Mouse (Mus musculus) hindbrain, embryonic 15.5 days (tissue): ENCODE data around the gene Rhbdd3. TPM values are rescaled to one million over a fixed set of nuclear protein-coding genes. Genes with fewer than 3 reads are reported as not detected.

Experiments
- ATAC-seq: fragments of 200-750 bp; cut with Nextera tagmentation; 2 replicates; pipeline ENCODE4 v1.8.0; 2017; ENCODE audit warnings: low read depth, moderate number of reproducible peaks, moderate TSS enrichment; ENCODE audit not compliant: low FRiP score
- H3K27ac ChIP-seq: fragments of 300-500 bp; sonication (generic); replicated peaks from 2 replicates; pipeline ENCODE4 v1.5.1; 2015; ENCODE audit warnings: mild to moderate bottlenecking, inconsistent platforms
- H3K27me3 ChIP-seq: fragments of 300-500 bp; sonication (generic); 2 replicates; pipeline ENCODE4 v1.6.1; 2015; ENCODE audit warnings: control low read depth, inconsistent platforms
- H3K36me3 ChIP-seq: fragments of 300-500 bp; sonication (generic); 2 replicates; pipeline ENCODE4 v1.6.1; 2015; ENCODE audit warnings: control low read depth, inconsistent platforms
- H3K4me1 ChIP-seq: fragments of 300-500 bp; sonication (generic); replicated peaks from 2 replicates; pipeline ENCODE4 v1.6.1; 2015; ENCODE audit warnings: control low read depth, inconsistent platforms
- H3K4me2 ChIP-seq: fragments of 300-500 bp; sonication (generic); 2 replicates; pipeline ENCODE4 v1.6.1; 2015; ENCODE audit warnings: moderate library complexity, mild to moderate bottlenecking, inconsistent platforms
- H3K4me3 ChIP-seq: fragments of 300-500 bp; sonication (generic); 2 replicates; pipeline ENCODE4 v1.5.1; 2015; ENCODE audit warnings: mild to moderate bottlenecking, inconsistent platforms
- H3K9ac ChIP-seq: fragments of 300-500 bp; sonication (generic); 2 replicates; pipeline ENCODE4 v1.6.1; 2015; ENCODE audit warnings: inconsistent platforms
- H3K9me3 ChIP-seq: fragments of 300-500 bp; sonication (generic); 2 replicates; pipeline ENCODE4 v1.6.1; 2016; ENCODE audit warnings: control low read depth, inconsistent platforms
- WGBS: fragments of 180-500 bp; shearing (Covaris S2); methylation state at CpG from one replicate; pipeline ENCODE4 v1.1.7; 2015; 5-methylcytosine and 5-hydroxymethylcytosine counted together
- polyA plus RNA-seq: library from polyadenylated mRNA; unstranded; fragments of >200 nt; fragmentation: Nextera tagmentation; extraction: Ambion mirVana; gene quantifications from 2 replicates; pipeline ENCODE4 v1.2.1, GENCODE M21; 2015

The Rhbdd3 gene
- polyA plus RNA-seq, 1 experiment from 2014 or later = 44.3 TPM

DNA sequence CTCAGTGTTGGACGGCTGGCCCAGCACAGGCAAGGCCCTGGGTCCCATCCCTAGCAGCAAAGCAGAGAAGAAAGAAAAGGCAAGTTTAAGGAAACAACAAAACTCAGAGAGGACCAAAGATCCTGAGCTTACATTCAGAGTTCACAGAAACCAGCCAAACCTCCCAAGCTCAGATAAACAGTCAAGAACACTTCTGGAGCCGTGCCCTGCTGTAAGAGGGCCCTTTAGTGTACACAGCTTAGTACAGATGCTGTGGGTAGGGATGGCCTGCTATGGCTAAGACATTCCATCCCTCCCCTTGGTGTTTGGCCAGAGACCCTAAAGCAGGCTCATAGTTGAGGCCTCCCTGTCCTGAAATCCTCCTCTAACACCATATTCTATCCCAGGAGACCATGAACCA is 39.9 kb downstream of the Rhbdd3 start:
- WGBS = 87% methylated on average over 2 of the region's 2 CpGs
- Histone ChIP-seq H3K4me3 (no peak overlapping the region), H3K4me2 (no peak overlapping the region), H3K27me3 (no peaks in the 10 kb centered on the region), H3K9ac (no peak overlapping the region), H3K36me3 (no peaks in the 10 kb centered on the region), H3K27ac (no peak overlapping the region), H3K4me1 (peaks cover 8% of the 10 kb centered on the region; the same call in 1 of the 2 replicates), H3K9me3 (no peaks in the 10 kb centered on the region)
- no peak for ATAC-seq

- Histone ChIP-seq H3K4me3 (no peak overlapping the region), H3K9ac (no peak overlapping the region), H3K27ac (no peak overlapping the region), H3K4me2 (no peak overlapping the region), H3K27me3 (no peaks in the 10 kb centered on the region), H3K36me3 (no peaks in the 10 kb centered on the region), H3K4me1 (peaks cover 8% of the 10 kb centered on the region; the same call in 1 of the 2 replicates), H3K9me3 (no peaks in the 10 kb centered on the region)
- WGBS = 88% methylated on average over 9 of the region's 9 CpGs
- no peak for ATAC-seq
Observed at GRCm38 (mm10) chr11:5139372-5139771, 40.6 kb downstream of the Rhbdd3 start.

- no peaks in the 10 kb centered on the region for H3K36me3 ChIP-seq
- no peaks in the 10 kb centered on the region for H3K9me3 ChIP-seq
- H3K4me1 ChIP-seq = peaks cover 8% of the 10 kb centered on the region; the same call in 1 of the 2 replicates
- ATAC-seq = no peak
- no peaks in the 10 kb centered on the region for H3K27me3 ChIP-seq
- H3K27ac ChIP-seq = no peak overlapping the region
- no peak overlapping the region for H3K4me2 ChIP-seq
- H3K9ac ChIP-seq = 0 out of 2 replicates have a peak overlapping the region, but pooled peaks have one; percentile 9
- WGBS = 44% methylated on average over 8 of the region's 8 CpGs
- no peak overlapping the region for H3K4me3 ChIP-seq
Observed at GRCm38 (mm10) chr11:5140619-5141018, 41.9 kb downstream of the Rhbdd3 start.

DNA sequence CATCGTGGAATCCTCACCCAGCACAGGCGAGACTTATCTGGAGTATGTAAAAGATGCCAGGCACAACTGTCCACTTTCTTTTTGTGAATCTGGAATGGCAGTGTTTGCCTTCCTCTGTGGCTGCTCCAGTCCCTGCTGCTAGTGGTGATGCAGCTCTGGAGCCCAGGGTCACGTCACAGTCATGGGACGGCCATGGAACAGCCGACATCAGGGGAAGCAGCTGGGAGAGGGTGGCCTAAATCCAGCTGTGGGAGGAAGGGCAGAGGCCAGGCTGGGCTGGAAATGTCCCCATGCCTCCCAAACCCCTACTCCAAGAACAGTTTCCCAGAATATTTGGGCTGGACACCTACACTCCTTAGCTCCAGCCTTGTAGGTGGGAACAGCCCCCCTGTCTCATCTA is 42.5 kb downstream of the Rhbdd3 start:
- Histone ChIP-seq H3K27ac (no peak overlapping the region), H3K4me3 (no peak overlapping the region), H3K9me3 (no peaks in the 10 kb centered on the region), H3K4me2 (no peak overlapping the region), H3K4me1 (peaks cover 8% of the 10 kb centered on the region; the same call in 1 of the 2 replicates), H3K36me3 (no peaks in the 10 kb centered on the region), H3K27me3 (no peaks in the 10 kb centered on the region), H3K9ac (no peak overlapping the region)
- ATAC-seq = no peak
- 93% methylated on average over 5 of the region's 5 CpGs for WGBS

DNA sequence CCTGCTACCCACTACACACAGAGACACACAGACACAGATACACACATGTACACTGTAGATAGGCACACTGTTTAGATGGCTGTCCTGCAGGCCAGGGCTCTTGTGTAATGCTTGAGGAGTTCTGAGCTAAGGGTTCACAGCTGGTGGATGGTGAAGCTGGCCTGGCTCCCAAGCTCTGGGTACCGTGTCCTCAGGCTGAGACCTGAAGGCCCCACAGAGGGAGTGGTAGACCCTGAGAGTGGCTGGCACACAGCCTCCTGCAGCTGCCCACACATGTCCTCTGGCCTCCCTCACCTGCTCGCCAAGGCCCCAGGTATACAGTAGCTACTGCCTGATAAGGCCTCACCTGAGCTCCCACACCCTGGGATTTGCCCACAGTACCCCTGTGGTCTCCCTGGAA is 43.2 kb downstream of the Rhbdd3 start:
- H3K36me3 ChIP-seq = no peaks in the 10 kb centered on the region
- peaks cover 8% of the 10 kb centered on the region; the same call in 1 of the 2 replicates for H3K4me1 ChIP-seq
- H3K9me3 ChIP-seq = no peaks in the 10 kb centered on the region
- H3K27me3 ChIP-seq = no peaks in the 10 kb centered on the region
- no peak overlapping the region for H3K4me3 ChIP-seq
- H3K27ac ChIP-seq = no peak overlapping the region
- WGBS = 80% methylated on average over 2 of the region's 2 CpGs
- H3K9ac ChIP-seq = no peak overlapping the region
- no peak for ATAC-seq
- H3K4me2 ChIP-seq = no peak overlapping the region

DNA sequence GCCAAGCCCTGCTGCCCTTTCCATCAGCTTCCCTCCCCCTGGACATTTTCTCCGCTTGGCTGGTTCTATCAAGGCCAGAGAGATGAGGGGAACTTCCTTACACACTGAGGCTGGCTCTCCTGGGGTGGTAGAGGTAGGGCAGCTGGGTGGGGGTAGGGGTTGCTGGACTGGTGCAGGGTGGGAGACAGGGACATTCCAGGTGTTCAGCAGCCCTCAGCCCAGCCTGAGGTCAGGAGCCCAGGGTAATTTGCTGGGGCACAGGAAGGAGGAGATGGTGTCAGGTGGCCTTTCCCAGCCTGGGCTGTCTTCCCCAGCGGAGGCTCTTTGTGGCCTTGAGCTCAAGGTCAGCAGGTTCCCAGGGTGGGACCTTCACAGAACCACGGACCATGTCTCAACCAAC is 46.9 kb downstream of the Rhbdd3 start:
- no peaks in the 10 kb centered on the region for H3K36me3 ChIP-seq

GRCm38 (mm10) chr11:5149249-5149648 is 50.5 kb downstream of the Rhbdd3 start:
- Histone ChIP-seq H3K4me1 (peaks cover 29% of the 10 kb centered on the region), H3K9me3 (no peaks in the 10 kb centered on the region), H3K9ac (no peak overlapping the region), H3K36me3 (no peaks in the 10 kb centered on the region), H3K27ac (no peak overlapping the region), H3K4me2 (0 out of 2 replicates have a peak overlapping the region, but pooled peaks have one; percentile 1), H3K4me3 (no peak overlapping the region), H3K27me3 (no peaks in the 10 kb centered on the region; the same call in 1 of the 2 replicates)
- no peak for ATAC-seq
- WGBS = 11% methylated on average over 7 of the region's 7 CpGs

More for the DNA sequence above, 46.9 kb downstream of the Rhbdd3 start:
- H3K27ac ChIP-seq = no peak overlapping the region
- no peak for ATAC-seq
- H3K27me3 ChIP-seq = no peaks in the 10 kb centered on the region; the same call in 1 of the 2 replicates
- no peak overlapping the region for H3K4me3 ChIP-seq
- H3K9me3 ChIP-seq = no peaks in the 10 kb centered on the region
- H3K9ac ChIP-seq = no peak overlapping the region
- no peak overlapping the region for H3K4me2 ChIP-seq
- WGBS = 83% methylated on average over 3 of the region's 3 CpGs
- H3K4me1 ChIP-seq = peaks cover 14% of the 10 kb centered on the region

- peaks cover 33% of the 10 kb centered on the region for H3K4me1 ChIP-seq
- ATAC-seq = no peak
Observed at GRCm38 (mm10) chr11:5149955-5150354, 51.2 kb downstream of the Rhbdd3 start.

GRCm38 (mm10) chr11:5150416-5151246 is 51.9 kb downstream of the Rhbdd3 start:
- WGBS = 56% methylated on average over 9 of the region's 9 CpGs
- H3K27ac ChIP-seq = no peak overlapping the region
- H3K27me3 ChIP-seq = no peaks in the 10 kb centered on the region; the same call in 1 of the 2 replicates
- H3K4me3 ChIP-seq = no peak overlapping the region
- H3K36me3 ChIP-seq = no peaks in the 10 kb centered on the region
- H3K4me1 ChIP-seq = peaks cover 39% of the 10 kb centered on the region
- no peak overlapping the region for H3K9ac ChIP-seq
- peak overlapping the region; percentile 84; the same call in 1 of the 2 replicates for H3K4me2 ChIP-seq
- ATAC-seq = no peak
- H3K9me3 ChIP-seq = no peaks in the 10 kb centered on the region

More at GRCm38 (mm10) chr11:5149955-5150354, 51.2 kb downstream of the Rhbdd3 start:
- Histone ChIP-seq H3K27ac (no peak overlapping the region), H3K4me3 (no peak overlapping the region), H3K36me3 (no peaks in the 10 kb centered on the region), H3K4me2 (0 out of 2 replicates have a peak overlapping the region, but pooled peaks have one; percentile 1), H3K9me3 (no peaks in the 10 kb centered on the region), H3K9ac (no peak overlapping the region), H3K27me3 (no peaks in the 10 kb centered on the region; the same call in 1 of the 2 replicates)
- WGBS = 55% methylated on average over 9 of the region's 9 CpGs

GRCm38 (mm10) chr11:5151247-5151630 is 52.5 kb downstream of the Rhbdd3 start:
- peaks cover 40% of the 10 kb centered on the region for H3K4me1 ChIP-seq
- ATAC-seq = no peak

DNA sequence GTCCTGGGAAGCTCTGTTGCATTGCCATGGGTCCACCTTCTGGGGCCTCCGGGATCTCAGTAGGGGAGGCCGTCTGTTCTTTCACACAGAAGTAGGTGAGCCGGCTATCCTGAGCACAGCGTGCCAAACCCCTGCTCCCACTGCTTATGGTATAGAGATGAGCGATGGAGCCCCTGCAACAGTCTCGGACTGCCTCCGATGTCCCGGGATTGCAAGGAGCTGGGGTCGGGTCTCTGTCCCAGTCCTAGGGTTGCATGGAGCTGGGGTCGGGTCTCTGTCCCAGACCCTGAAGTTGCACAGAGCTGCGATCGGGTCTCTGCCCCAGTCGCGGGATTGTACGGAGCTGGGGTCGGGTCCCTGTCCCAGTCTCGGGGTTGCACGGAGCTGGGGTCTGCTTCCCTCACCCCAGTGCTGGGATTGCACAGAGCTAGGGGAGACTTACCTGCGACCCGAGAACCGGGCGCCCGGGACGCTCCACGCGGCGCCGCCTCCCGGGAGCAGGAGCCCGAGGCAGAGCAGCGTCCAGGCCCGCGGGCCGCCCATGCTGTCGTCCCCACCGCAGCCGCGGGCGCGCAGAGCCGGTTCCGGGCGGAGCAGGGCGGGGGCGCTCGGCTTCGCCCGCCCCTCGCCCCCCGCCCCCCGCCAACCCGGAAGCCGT is 53.1 kb downstream of the Rhbdd3 start, which contains the start of gene Emid1:
Gene Emid1, minus strand, starts transcription at position 578 of the 658 bp plus-strand sequence.
- H3K27ac ChIP-seq = no peak within 1 kb of the TSS
- peak within 1 kb of the TSS; percentile 55 for H3K9ac ChIP-seq
- peak within 1 kb of the TSS; percentile 49 for H3K4me3 ChIP-seq
- H3K36me3 ChIP-seq = no peaks in the 10 kb centered on the region
- peaks cover 40% of the 10 kb centered on the region for H3K4me1 ChIP-seq
- H3K27me3 ChIP-seq = no peaks in the 10 kb centered on the region; the same call in 1 of the 2 replicates
- WGBS = 0% methylated on average over 44 of the region's 53 CpGs
- peak; percentile 25; the same call in 1 of the 2 replicates for ATAC-seq
- H3K4me2 ChIP-seq = peak within 1 kb of the TSS; percentile 84
- no peaks in the 10 kb centered on the region for H3K9me3 ChIP-seq

More at GRCm38 (mm10) chr11:5151247-5151630, 52.5 kb downstream of the Rhbdd3 start:
- Histone ChIP-seq H3K4me3 (peak overlapping the region; percentile 49; the same call in 1 of the 2 replicates), H3K27me3 (no peaks in the 10 kb centered on the region; the same call in 1 of the 2 replicates), H3K36me3 (no peaks in the 10 kb centered on the region), H3K9me3 (no peaks in the 10 kb centered on the region), H3K27ac (no peak overlapping the region), H3K9ac (no peak overlapping the region), H3K4me2 (peak overlapping the region; percentile 84)
- 8% methylated on average over 4 of the region's 4 CpGs for WGBS
